Mouse (Mus musculus): Measurements from ENCODE around the gene Abhd4. TPM values are rescaled to one million over a fixed set of nuclear protein-coding genes. Genes with fewer than 3 reads are reported as not detected.
"Not testable (repeated sequence)": the region's sequence is repeated elsewhere in the genome, so short reads cannot be mapped to it uniquely, and the experiment has no call there.

Abhd4 gene
- polyA plus RNA-seq, 1 experiment from 2014 or later, result 38.3 TPM

DNA sequence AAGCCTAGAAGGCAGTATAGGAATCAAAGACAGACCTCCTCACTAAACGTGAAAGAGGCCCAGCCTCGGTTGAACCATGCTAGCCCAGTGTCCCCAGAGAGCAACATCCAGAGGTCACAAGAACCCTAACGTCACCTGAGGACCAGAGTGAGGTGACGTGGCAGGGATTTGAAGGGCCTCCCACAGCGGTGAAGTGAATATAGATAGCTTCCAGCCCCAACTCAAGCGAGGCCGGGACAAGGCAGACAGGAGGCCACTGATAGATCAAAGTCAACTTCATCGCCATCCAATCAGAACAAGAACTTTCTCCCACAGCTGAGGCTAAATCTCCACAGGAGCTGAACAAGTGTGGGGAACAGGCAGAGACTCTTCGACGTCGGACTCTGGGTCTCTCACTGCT, 28.3 kb upstream of the Abhd4 start:
- DNase-seq (ENCODE audit: low spot score, missing footprints) (no peak), ATAC-seq (ENCODE audit: low FRiP score) (no peak)
- WGBS, result 81% methylated on average over 11 of the region's 11 CpGs
- Histone ChIP-seq H3K36me3 (ENCODE audit: control insufficient read depth, insufficient read depth, low read length) (no peaks in the 10 kb centered on the region), H3K27ac (ENCODE audit: low read depth, low read length) (no peak overlapping the region), H3K4me1 (ENCODE audit: control insufficient read depth, insufficient read depth, low read length) (peaks cover 18% of the 10 kb centered on the region), H3K4me2 (no peak overlapping the region), H3K9me3 (ENCODE audit: control insufficient read depth, low read length) (no peaks in the 10 kb centered on the region), H3K4me3 (ENCODE audit: low read depth, low read length) (no peak overlapping the region), H3K9ac (ENCODE audit: low read length) (no peak overlapping the region), H3K27me3 (ENCODE audit: control insufficient read depth, insufficient read depth, low read length) (no peaks in the 10 kb centered on the region)

DNA sequence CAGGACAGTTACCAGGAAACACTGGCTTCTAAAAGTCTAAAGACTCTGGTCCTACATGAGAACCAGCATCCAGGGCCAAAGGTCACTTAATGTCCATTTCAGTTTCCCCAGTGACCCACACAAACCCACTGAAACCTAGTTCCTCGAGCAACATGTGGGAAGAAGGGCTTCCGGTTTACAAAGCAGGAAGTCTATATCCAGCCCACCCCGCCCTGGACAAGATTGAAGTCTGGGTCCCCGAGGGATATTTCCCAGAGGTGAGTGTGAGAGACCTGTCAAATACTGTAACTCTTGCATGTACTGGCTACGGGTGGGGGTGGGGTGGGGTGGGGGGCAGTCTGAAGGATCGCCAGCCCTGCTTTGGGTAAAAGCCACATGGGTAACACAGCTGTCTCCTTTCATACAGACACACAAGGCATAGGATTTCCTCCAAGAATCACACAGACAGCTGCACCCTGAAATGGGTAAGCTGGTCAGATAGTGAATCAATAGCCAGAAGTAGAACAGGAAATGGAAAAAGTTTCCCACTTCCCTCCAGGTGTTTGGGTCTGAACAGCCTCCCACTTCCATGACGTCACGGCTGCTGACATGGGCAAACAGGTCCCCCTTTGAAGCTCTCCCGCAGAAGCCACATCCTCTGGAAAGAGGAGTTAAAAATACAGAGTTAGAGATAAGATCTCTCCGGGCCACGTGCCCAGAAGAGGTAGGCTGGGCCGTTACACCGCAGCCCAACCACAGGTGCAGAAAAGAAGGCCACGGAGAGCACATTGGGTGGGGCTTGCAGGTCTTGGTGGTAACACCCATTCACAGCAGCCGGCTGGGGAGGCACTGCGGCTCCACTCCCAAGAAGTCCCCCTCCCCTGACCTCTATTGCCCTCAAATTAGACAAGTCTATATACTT, 26.8 kb upstream of the Abhd4 start:
- no peak overlapping the region for H3K27ac ChIP-seq (ENCODE audit: low read depth, low read length)
- H3K36me3 ChIP-seq (ENCODE audit: control insufficient read depth, insufficient read depth, low read length), result no peaks in the 10 kb centered on the region
- DNase-seq (ENCODE audit: low spot score, missing footprints), result no peak
- H3K4me2 ChIP-seq, result no peak overlapping the region; the same call in 1 of the 2 replicates
- H3K9me3 ChIP-seq (ENCODE audit: control insufficient read depth, low read length), result no peaks in the 10 kb centered on the region
- peaks cover 18% of the 10 kb centered on the region for H3K4me1 ChIP-seq (ENCODE audit: control insufficient read depth, insufficient read depth, low read length)
- no peaks in the 10 kb centered on the region for H3K27me3 ChIP-seq (ENCODE audit: control insufficient read depth, insufficient read depth, low read length)
- no peak overlapping the region for H3K9ac ChIP-seq (ENCODE audit: low read length)
- 0 out of 2 replicates have a peak, but pooled peaks have one; percentile 2 for ATAC-seq (ENCODE audit: low FRiP score)
- WGBS, result 59% methylated on average over 16 of the region's 16 CpGs
- H3K4me3 ChIP-seq (ENCODE audit: low read depth, low read length), result no peak overlapping the region

DNA sequence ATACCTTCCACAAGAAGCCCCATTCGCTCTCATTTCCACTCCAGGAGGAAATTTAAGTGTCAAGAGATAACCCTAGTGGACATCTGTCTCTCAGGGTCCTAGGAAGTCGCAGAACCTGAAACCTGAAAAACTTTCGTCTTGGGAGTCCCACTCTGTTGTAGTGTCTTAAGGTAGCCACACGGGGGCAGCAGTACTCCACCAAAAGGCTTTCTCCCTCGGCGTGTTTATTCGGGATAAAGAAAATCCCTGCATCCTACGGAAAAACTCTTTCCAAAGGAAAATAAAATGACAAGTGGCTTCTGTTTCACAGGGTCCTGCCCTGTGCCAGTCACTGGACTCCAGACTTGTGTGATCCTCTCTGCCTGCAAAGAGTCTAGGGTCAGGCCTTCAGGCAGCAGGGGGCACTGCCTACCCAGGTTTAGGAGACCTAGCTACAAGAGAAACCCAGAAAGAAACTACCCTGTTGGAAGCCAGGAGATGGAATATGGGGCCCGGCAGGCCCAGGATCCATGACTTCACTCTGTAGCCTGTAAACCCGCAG, 26.0 kb upstream of the Abhd4 start:
- Histone ChIP-seq H3K36me3 (ENCODE audit: control insufficient read depth, insufficient read depth, low read length) (no peaks in the 10 kb centered on the region), H3K4me1 (ENCODE audit: control insufficient read depth, insufficient read depth, low read length) (peaks cover 18% of the 10 kb centered on the region), H3K27ac (ENCODE audit: low read depth, low read length) (no peak overlapping the region; the same call in 1 of the 2 replicates), H3K9me3 (ENCODE audit: control insufficient read depth, low read length) (no peaks in the 10 kb centered on the region), H3K4me3 (ENCODE audit: low read depth, low read length) (peak overlapping the region; percentile 30), H3K9ac (ENCODE audit: low read length) (peak overlapping the region; percentile 69), H3K4me2 (peak overlapping the region; percentile 59), H3K27me3 (ENCODE audit: control insufficient read depth, insufficient read depth, low read length) (no peaks in the 10 kb centered on the region)
- DNase-seq (ENCODE audit: low spot score, missing footprints) (peak; percentile 97), ATAC-seq (ENCODE audit: low FRiP score) (peak; percentile 69)
- WGBS, result 3% methylated on average over 10 of the region's 10 CpGs

DNA sequence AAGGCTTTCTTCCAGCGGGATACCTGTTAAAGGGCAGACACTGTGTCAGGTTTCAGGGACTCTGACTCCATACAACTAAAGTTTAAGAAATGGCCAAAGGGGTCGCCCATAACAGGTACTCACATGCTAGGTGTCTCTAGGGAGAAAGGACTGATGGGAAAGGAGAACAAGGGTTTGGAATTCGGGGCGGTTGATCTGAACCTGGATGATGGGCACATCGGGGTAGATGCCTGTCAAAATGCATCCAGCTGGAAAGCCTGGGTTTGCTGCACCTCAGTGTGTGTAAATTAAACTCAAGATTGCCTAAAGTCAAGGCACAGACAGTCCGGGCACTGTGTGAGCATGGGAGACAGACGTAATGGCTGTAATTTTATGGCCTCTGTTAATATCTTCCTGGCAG, 25.5 kb upstream of the Abhd4 start:
- Histone ChIP-seq H3K4me2 (peak overlapping the region; percentile 59), H3K4me3 (ENCODE audit: low read depth, low read length) (peak overlapping the region; percentile 30; the same call in 1 of the 2 replicates), H3K4me1 (ENCODE audit: control insufficient read depth, insufficient read depth, low read length) (peaks cover 18% of the 10 kb centered on the region), H3K27ac (ENCODE audit: low read depth, low read length) (peak overlapping the region; percentile 25), H3K27me3 (ENCODE audit: control insufficient read depth, insufficient read depth, low read length) (no peaks in the 10 kb centered on the region), H3K36me3 (ENCODE audit: control insufficient read depth, insufficient read depth, low read length) (no peaks in the 10 kb centered on the region), H3K9ac (ENCODE audit: low read length) (peak overlapping the region; percentile 69; the same call in 1 of the 2 replicates), H3K9me3 (ENCODE audit: control insufficient read depth, low read length) (no peaks in the 10 kb centered on the region)
- DNase-seq (ENCODE audit: low spot score, missing footprints), result no peak
- 7% methylated on average over 7 of the region's 7 CpGs for WGBS
- peak; percentile 23 for ATAC-seq (ENCODE audit: low FRiP score)

DNA sequence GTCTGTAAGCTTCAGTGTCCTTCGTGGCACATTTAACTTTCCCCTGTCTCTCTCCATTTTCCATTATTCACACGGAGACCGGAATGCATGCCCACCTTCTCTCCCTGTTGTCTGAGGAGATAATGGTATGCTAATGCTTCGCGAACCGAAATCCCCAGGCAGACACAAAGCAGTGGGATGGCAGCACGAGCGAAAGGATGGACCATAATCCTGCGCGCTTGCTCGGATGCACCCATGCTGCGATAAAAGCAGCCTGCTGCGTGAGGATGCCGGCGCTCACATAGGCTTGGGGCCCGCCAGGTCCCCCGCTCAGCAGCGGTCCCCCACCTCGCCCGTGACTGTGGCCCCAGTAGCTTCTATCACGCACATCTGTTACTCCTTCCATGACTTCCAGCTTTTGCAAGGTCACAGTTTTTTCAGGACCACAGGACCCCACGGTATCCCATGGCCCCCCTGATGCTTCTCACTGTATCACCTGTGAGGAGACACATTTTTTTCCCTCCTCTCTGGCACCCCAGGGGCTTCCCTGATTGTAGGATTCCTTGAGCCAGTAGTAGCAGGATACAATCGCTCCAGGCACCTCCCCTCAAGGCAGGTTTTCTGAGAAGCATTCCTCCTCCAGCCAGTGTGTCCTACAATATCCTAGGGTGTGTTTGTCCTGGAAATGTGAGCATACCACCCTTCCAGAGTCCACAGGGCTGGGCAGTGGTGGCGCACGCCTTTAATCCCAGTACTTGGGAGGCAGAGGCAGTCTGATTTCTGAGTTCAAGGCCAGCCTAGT, 24.9 kb upstream of the Abhd4 start:
- Histone ChIP-seq H3K27ac (ENCODE audit: low read depth, low read length) (peak overlapping the region; percentile 25; the same call in 1 of the 2 replicates), H3K9ac (ENCODE audit: low read length) (peak overlapping the region; percentile 69), H3K9me3 (ENCODE audit: control insufficient read depth, low read length) (no peaks in the 10 kb centered on the region), H3K4me1 (ENCODE audit: control insufficient read depth, insufficient read depth, low read length) (peaks cover 18% of the 10 kb centered on the region), H3K4me3 (ENCODE audit: low read depth, low read length) (peak overlapping the region; percentile 30), H3K4me2 (peak overlapping the region; percentile 59), H3K27me3 (ENCODE audit: control insufficient read depth, insufficient read depth, low read length) (no peaks in the 10 kb centered on the region), H3K36me3 (ENCODE audit: control insufficient read depth, insufficient read depth, low read length) (no peaks in the 10 kb centered on the region)
- DNase-seq (ENCODE audit: low spot score, missing footprints) (peak; percentile 91), ATAC-seq (ENCODE audit: low FRiP score) (peak; percentile 52)
- WGBS, result 3% methylated on average over 25 of the region's 25 CpGs

DNA sequence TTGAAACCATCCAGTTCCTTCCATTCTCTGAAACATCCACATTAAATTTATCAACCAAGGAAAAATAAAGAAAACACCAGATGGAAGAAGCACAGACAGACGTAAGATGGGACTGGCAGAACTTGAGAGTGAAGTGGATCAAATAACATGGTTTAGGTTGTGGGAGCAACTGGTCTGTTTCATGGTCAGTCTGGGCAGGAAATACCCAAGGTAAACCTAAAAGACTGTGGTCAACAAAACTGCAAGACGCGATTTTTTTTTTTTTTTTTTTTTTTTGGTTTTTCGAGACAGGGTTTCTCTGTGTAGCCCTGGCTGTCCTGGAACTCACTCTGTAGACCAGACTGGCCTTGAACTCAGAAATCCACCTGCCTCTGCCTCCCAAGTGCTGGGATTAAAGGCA, 24.1 kb upstream of the Abhd4 start:
- H3K9me3 ChIP-seq (ENCODE audit: control insufficient read depth, low read length); H3K4me2 ChIP-seq; H3K27ac ChIP-seq (ENCODE audit: low read depth, low read length); H3K27me3 ChIP-seq (ENCODE audit: control insufficient read depth, insufficient read depth, low read length); ATAC-seq (ENCODE audit: low FRiP score); DNase-seq (ENCODE audit: low spot score, missing footprints); H3K9ac ChIP-seq (ENCODE audit: low read length); H3K36me3 ChIP-seq (ENCODE audit: control insufficient read depth, insufficient read depth, low read length); H3K4me3 ChIP-seq (ENCODE audit: low read depth, low read length): not testable (repeated sequence)
- WGBS, result 85% methylated on average over 3 of the region's 4 CpGs
- H3K4me1 ChIP-seq (ENCODE audit: control insufficient read depth, insufficient read depth, low read length), result peaks cover 20% of the 10 kb centered on the region

DNA sequence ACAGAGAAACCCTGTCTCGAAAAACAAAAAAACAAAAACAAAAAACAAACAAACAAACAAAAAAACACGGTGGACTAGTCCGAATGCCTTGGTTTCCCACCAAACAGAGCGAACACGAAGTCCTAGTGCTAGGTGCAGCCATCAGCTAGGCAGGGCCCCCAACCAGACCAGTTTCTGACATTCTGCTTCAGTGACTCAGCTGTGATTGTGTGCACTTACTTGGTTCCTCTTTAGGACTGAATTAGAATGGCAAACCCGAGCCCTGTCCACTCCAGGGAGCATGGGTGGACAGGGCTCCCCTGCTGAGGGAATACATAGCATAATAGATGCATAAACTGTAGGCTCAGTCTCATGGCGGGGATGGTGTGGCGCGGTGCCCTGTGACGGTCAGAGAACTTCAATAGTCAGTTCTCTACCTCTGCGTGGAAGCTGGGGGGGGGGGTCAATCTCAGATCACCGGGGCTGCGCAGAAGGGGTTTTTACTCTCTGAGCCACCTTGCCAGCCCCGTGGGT, 23.3 kb upstream of the Abhd4 start:
- DNase-seq (ENCODE audit: low spot score, missing footprints) (no peak), ATAC-seq (ENCODE audit: low FRiP score) (no peak)
- WGBS, result 88% methylated on average over 14 of the region's 14 CpGs
- Histone ChIP-seq H3K9me3 (ENCODE audit: control insufficient read depth, low read length) (no peaks in the 10 kb centered on the region), H3K36me3 (ENCODE audit: control insufficient read depth, insufficient read depth, low read length) (no peaks in the 10 kb centered on the region), H3K4me2 (no peak overlapping the region), H3K27ac (ENCODE audit: low read depth, low read length) (no peak overlapping the region), H3K27me3 (ENCODE audit: control insufficient read depth, insufficient read depth, low read length) (no peaks in the 10 kb centered on the region), H3K9ac (ENCODE audit: low read length) (no peak overlapping the region), H3K4me3 (ENCODE audit: low read depth, low read length) (no peak overlapping the region), H3K4me1 (ENCODE audit: control insufficient read depth, insufficient read depth, low read length) (peaks cover 18% of the 10 kb centered on the region)

DNA sequence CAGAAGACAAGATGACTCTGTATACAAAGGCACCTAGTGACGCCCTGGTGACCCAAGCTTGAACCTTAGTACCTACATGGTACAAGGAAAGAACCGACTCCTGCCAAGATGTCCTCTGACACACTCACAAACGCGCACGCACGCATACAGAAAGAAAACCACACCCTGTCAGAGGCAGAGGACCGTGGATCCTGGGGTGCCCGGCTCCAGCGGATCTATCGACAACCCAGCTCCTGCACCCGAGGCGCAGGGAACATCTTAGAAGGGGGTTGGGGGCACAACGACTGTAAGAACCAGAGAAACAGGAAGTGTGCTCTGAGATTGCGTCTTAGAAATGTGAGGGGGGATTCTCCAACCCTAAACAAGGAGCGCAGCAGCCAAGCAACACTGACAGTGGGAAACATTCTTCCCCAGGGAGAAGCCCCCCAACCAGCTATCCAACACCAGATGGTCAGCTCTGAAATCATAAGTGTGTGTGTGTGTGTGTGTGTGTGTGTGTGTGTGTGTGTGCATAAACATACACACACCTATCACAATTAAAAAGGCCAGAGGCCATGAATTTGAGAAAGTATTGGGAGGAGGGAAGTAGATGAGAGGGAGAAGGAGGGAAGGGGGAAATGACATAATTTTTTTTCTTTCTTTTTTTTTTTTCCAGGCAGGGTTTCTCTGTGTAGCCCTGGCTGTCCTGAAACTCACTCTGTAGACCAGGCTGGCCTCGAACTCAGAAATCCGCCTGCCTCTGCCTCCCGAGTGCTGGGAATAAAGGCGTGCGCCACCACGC, 22.6 kb upstream of the Abhd4 start:
- peaks cover 18% of the 10 kb centered on the region for H3K4me1 ChIP-seq (ENCODE audit: control insufficient read depth, insufficient read depth, low read length)
- no peaks in the 10 kb centered on the region for H3K36me3 ChIP-seq (ENCODE audit: control insufficient read depth, insufficient read depth, low read length)
- no peak overlapping the region for H3K4me2 ChIP-seq
- DNase-seq (ENCODE audit: low spot score, missing footprints) (no peak), ATAC-seq (ENCODE audit: low FRiP score) (no peak)
- H3K4me3 ChIP-seq (ENCODE audit: low read depth, low read length), result no peak overlapping the region
- H3K27me3 ChIP-seq (ENCODE audit: control insufficient read depth, insufficient read depth, low read length), result no peaks in the 10 kb centered on the region
- no peak overlapping the region for H3K9ac ChIP-seq (ENCODE audit: low read length)
- H3K27ac ChIP-seq (ENCODE audit: low read depth, low read length), result no peak overlapping the region
- WGBS, result 88% methylated on average over 21 of the region's 21 CpGs
- H3K9me3 ChIP-seq (ENCODE audit: control insufficient read depth, low read length), result no peaks in the 10 kb centered on the region

Data from midbrain, embryonic 11.5 days (tissue).